Mouse (Mus musculus) intestine, embryonic 15.5 days (tissue): ENCODE data around the gene Tom1l1. TPM values are rescaled to one million over a fixed set of nuclear protein-coding genes. Genes with fewer than 3 reads are reported as not detected.

ENCODE experiments used
- polyA plus RNA-seq: library from polyadenylated mRNA; unstranded; fragments of >200 nt; fragmentation: Nextera tagmentation; extraction: Ambion mirVana; gene quantifications from 2 replicates; pipeline ENCODE4 v1.2.1, GENCODE M21; 2015

The Tom1l1 gene
- polyA plus RNA-seq, 1 experiment from 2014 or later: 59.6 TPM

Other genes with a start within 250 kb of the Tom1l1 start
- 13.5 and 15.3 TPM in 2 replicates for gene Stxbp4, start 50.3 kb downstream of the Tom1l1 start, polyA plus RNA-seq
- 34.0 and 35.9 TPM in 2 replicates for gene Cox11, start 50.2 kb downstream of the Tom1l1 start, polyA plus RNA-seq